Mouse (Mus musculus) right cerebral cortex, postnatal 4 days (tissue): ENCODE measurements at regions not wholly inside any gene's neighbourhood (a gene's known extent, or its start where the extent isn't known, plus 50 kb on each side); places are given as distances from the start of the nearest gene placed in this dataset.
A peak's percentile ranks its signal among the peaks of the same experiment; 100 is the strongest.

ENCODE experiments used
- DNase-seq: peaks from one replicate; pipeline ENCODE4 v3.0.0-alpha.2; 2022

GRCm38 (mm10) chr3:70216096-70216495, 208.7 kb downstream of the Otol1 start:
- no peak for DNase-seq

- no peak for DNase-seq
Measured at GRCm38 (mm10) chr3:70218757-70219360, 211.4 kb downstream of the Otol1 start.

GRCm38 (mm10) chr3:70223443-70224065, 216.1 kb downstream of the Otol1 start:
- DNase-seq, result peak; percentile 9

- no peak for DNase-seq
Measured at GRCm38 (mm10) chr3:70224846-70225245, 217.4 kb downstream of the Otol1 start.

GRCm38 (mm10) chr3:70227165-70227564, 219.8 kb downstream of the Otol1 start:
- no peak for DNase-seq

GRCm38 (mm10) chr3:70248655-70249054, 241.2 kb downstream of the Otol1 start:
- DNase-seq, result no peak

- DNase-seq, result no peak
Measured at GRCm38 (mm10) chr3:70249922-70250321, 242.5 kb downstream of the Otol1 start.

- DNase-seq, result no peak
Measured at GRCm38 (mm10) chr3:70250733-70251132, 243.3 kb downstream of the Otol1 start.

- no peak for DNase-seq
Measured at GRCm38 (mm10) chr3:70263318-70263717, 255.9 kb downstream of the Otol1 start.

- no peak for DNase-seq
Measured at GRCm38 (mm10) chr3:70288590-70289388, 281.4 kb downstream of the Otol1 start.

GRCm38 (mm10) chr3:70307556-70307955, 300.1 kb downstream of the Otol1 start:
- DNase-seq, result no peak

GRCm38 (mm10) chr3:70308061-70308461, 300.6 kb downstream of the Otol1 start:
- DNase-seq, result no peak

- peak; percentile 4 for DNase-seq
Measured at GRCm38 (mm10) chr3:70309304-70309703, 301.9 kb downstream of the Otol1 start.

GRCm38 (mm10) chr3:70311055-70311454, 303.6 kb downstream of the Otol1 start:
- no peak for DNase-seq

- no peak for DNase-seq
Measured at GRCm38 (mm10) chr3:70312034-70312433, 304.6 kb downstream of the Otol1 start.

- no peak for DNase-seq
Measured at GRCm38 (mm10) chr3:70313119-70313868, 305.9 kb downstream of the Otol1 start.

GRCm38 (mm10) chr3:70314239-70314638, 306.8 kb downstream of the Otol1 start:
- no peak for DNase-seq

GRCm38 (mm10) chr3:70318377-70318776, 311.0 kb downstream of the Otol1 start:
- DNase-seq, result no peak

- DNase-seq, result no peak
Measured at GRCm38 (mm10) chr3:70319139-70319538, 311.7 kb downstream of the Otol1 start.

GRCm38 (mm10) chr3:70321161-70321657, 313.8 kb downstream of the Otol1 start:
- DNase-seq, result no peak

- DNase-seq, result no peak
Measured at GRCm38 (mm10) chr3:70324692-70325091, 317.3 kb downstream of the Otol1 start.
